Mouse (Mus musculus) olfactory bulb, adult 2 months (tissue): ENCODE data around the gene Fsd2. TPM values are rescaled to one million over a fixed set of nuclear protein-coding genes. Genes with fewer than 3 reads are reported as not detected.

ENCODE experiments used
- H3K27ac ChIP-seq: fragments of 200-500 bp; 2 replicates; pipeline ENCODE4 v1.5.1; 2012; ENCODE audit warnings: low read depth, low read length; ENCODE audit not compliant: insufficient read depth
- H3K4me1 ChIP-seq: fragments of 200-500 bp; 2 replicates; pipeline ENCODE4 v1.6.1; 2012; ENCODE audit warnings: low read length; ENCODE audit not compliant: control insufficient read depth, insufficient read depth
- H3K4me3 ChIP-seq: fragments of 200-500 bp; 2 replicates; pipeline ENCODE4 v1.5.1; 2012; ENCODE audit warnings: mild to moderate bottlenecking, low read depth, low read length, moderate library complexity; ENCODE audit not compliant: insufficient read depth
- CTCF ChIP-seq: fragments of 200-500 bp; IDR thresholded peaks from 2 replicates; pipeline ENCODE4 v1.5.1; 2012; ENCODE audit warnings: low read depth, mild to moderate bottlenecking, low read length, moderate library complexity; ENCODE audit not compliant: insufficient read depth
- POLR2A ChIP-seq: fragments of 200-500 bp; IDR thresholded peaks from 2 replicates; pipeline ENCODE4 v1.6.1; 2012; ENCODE audit warnings: mild to moderate bottlenecking, low read depth, low read length, moderate library complexity; ENCODE audit not compliant: insufficient read depth
- WGBS: fragments of 180-500 bp; shearing (Covaris S2); methylation state at CpG from one replicate; pipeline ENCODE4 v1.1.7; 2018; 5-methylcytosine and 5-hydroxymethylcytosine counted together
- polyA plus RNA-seq: library from polyadenylated mRNA; stranded (reverse); fragments of >200 nt; gene quantifications from 2 replicates; pipeline ENCODE4 v1.2.4, GENCODE M21; 2012; ENCODE audit warnings: low replicate concordance; ENCODE audit not compliant: missing spikeins, insufficient read depth, insufficient read length

Gene Fsd2
- polyA plus RNA-seq, 1 experiment: not detected

DNA sequence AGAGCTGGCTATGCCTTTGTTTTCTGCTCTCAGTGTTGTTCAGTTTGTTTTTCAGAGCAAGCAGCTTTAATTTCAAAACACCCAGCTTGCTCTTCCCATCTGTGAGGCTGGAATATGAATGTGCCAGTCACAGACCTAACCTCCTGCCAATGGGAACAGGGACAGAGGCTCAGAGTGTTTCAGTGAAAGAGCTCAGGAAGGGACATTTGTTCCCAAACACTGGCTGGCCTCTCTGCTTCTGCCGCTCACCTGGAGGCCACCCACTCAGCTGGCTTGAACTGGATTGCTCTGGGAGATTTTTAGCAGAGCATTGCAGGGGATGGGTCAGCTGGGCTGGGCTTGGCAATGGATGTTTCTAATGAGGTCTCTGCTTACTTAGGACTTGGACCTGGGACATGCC, 25.7 kb downstream of the Fsd2 start:
- 43% methylated on average over 1 of the region's 1 CpGs for WGBS
- H3K4me3 ChIP-seq: no peak overlapping the region
- TF ChIP-seq POLR2A (no peak), CTCF (no peak)
- no peak overlapping the region for H3K27ac ChIP-seq
- H3K4me1 ChIP-seq: peaks cover 6% of the 10 kb centered on the region; the same call in 1 of the 2 replicates

DNA sequence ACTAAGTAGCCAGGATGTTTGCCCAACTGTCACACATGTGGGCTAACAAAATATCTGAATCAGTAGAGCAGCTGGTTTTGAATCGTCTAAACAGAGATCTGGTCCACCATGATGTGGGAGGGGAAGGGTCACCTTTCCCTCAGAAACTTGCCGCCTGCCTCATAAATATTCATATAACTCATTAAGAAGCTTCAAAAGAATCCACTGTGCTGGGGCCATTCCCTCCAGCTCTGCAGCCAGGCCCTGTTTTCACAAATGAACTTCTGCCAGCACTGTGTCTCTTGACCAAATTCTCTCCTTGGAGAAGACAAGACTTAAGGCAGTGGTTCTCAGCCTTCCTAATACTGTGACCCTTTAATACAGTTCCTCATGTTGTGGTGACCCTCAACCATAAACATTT, 27.2 kb downstream of the Fsd2 start:
- Histone ChIP-seq H3K4me1 (peaks cover 6% of the 10 kb centered on the region; the same call in 1 of the 2 replicates), H3K4me3 (no peak overlapping the region), H3K27ac (no peak overlapping the region)
- WGBS: 49% methylated on average over 2 of the region's 2 CpGs
- TF ChIP-seq CTCF: no peak
- no peak for TF ChIP-seq POLR2A

DNA sequence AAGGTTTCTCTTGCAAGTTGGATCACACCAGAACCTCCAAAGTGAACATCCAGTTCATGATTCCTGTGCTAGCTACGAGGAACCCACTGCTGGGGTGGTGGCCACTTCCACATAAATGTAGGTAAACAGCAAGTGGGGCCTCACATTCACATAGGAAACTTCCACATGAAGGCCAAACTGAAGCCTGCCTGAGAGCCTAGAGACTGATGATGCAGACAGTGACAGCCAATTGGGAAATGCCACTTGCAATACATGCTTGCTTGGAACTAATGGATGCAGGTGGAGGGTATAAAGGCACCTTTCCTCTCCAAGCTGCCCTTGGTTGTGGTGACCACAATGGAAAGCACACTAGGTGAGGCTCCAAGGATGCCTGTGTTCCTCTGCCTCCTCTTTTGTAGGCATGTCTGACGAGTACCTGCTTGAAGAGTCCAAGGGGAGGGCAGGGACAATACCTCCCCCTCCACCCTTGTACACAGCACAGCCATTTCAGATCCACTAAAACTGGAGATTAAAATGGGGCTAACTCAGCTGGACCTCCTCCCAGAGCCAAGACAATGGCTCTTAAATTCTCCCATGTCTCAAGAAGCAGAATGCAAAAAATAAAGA, 28.6 kb downstream of the Fsd2 start:
- no peak for TF ChIP-seq CTCF
- TF ChIP-seq POLR2A: no peak
- Histone ChIP-seq H3K4me3 (no peak overlapping the region), H3K27ac (no peak overlapping the region), H3K4me1 (peaks cover 6% of the 10 kb centered on the region; the same call in 1 of the 2 replicates)
- WGBS: 85% methylated on average over 2 of the region's 2 CpGs

GRCm38 (mm10) chr7:81536478-81536877, 30.3 kb downstream of the Fsd2 start:
- 92% methylated on average over 4 of the region's 4 CpGs for WGBS
- no peak for TF ChIP-seq POLR2A
- Histone ChIP-seq H3K4me3 (no peak overlapping the region), H3K4me1 (peaks cover 2% of the 10 kb centered on the region; the same call in 1 of the 2 replicates), H3K27ac (no peak overlapping the region)

- H3K4me1 ChIP-seq: no peaks in the 10 kb centered on the region
- WGBS: 51% methylated on average over 1 of the region's 1 CpGs
- no peak overlapping the region for H3K4me3 ChIP-seq
- TF ChIP-seq POLR2A (no peak), CTCF (no peak)
- H3K27ac ChIP-seq: no peak overlapping the region
Observed at GRCm38 (mm10) chr7:81531462-81531861, 35.3 kb downstream of the Fsd2 start.

- no peak overlapping the region for H3K27ac ChIP-seq
- no peak overlapping the region for H3K4me3 ChIP-seq
- no peaks in the 10 kb centered on the region; the same call in 1 of the 2 replicates for H3K4me1 ChIP-seq
- no peak for TF ChIP-seq POLR2A
- no peak for TF ChIP-seq CTCF
- WGBS: 96% methylated on average over 8 of the region's 8 CpGs
Observed at GRCm38 (mm10) chr7:81528918-81529317, 37.8 kb downstream of the Fsd2 start.

GRCm38 (mm10) chr7:81523663-81524017, 43.1 kb downstream of the Fsd2 start:
- peaks cover 2% of the 10 kb centered on the region; the same call in 1 of the 2 replicates for H3K4me1 ChIP-seq
- H3K4me3 ChIP-seq: peak overlapping the region; percentile 74
- H3K27ac ChIP-seq: peak overlapping the region; percentile 24; the same call in 1 of the 2 replicates
- 2% methylated on average over 13 of the region's 13 CpGs for WGBS
- TF ChIP-seq CTCF (no peak), POLR2A (no peak)

GRCm38 (mm10) chr7:81523008-81523662, 43.6 kb downstream of the Fsd2 start:
- peak overlapping the region; percentile 74 for H3K4me3 ChIP-seq
- peak; percentile 87 for TF ChIP-seq POLR2A
- no peak for TF ChIP-seq CTCF
- WGBS: under 1% methylated on average over 31 of the region's 31 CpGs
- H3K4me1 ChIP-seq: peaks cover 2% of the 10 kb centered on the region; the same call in 1 of the 2 replicates
- H3K27ac ChIP-seq: peak overlapping the region; percentile 80

- 49% methylated on average over 6 of the region's 6 CpGs for WGBS
- Histone ChIP-seq H3K4me3 (no peak overlapping the region), H3K4me1 (no peaks in the 10 kb centered on the region), H3K27ac (no peak overlapping the region)
- no peak for TF ChIP-seq CTCF
- TF ChIP-seq POLR2A: no peak
Observed at GRCm38 (mm10) chr7:81516154-81517030, 50.4 kb downstream of the Fsd2 start.
